Mouse (Mus musculus): ENCODE results near the gene Rbmx. TPM values are rescaled to one million over a fixed set of nuclear protein-coding genes. Genes with fewer than 3 reads are reported as not detected.

Gene Rbmx
- total and polyA plus RNA-seq, 2 experiments from 2014 or later: 54.7 to 67.5 TPM

- Histone ChIP-seq H3K9ac (replicated peaks; ENCODE audit: low read depth, low read length) (no peak overlapping the region), H3K4me2 (ENCODE audit: low read depth, low read length) (no peak overlapping the region), H3K27ac (ENCODE audit: low read depth) (no peak overlapping the region), H3K9me3 (replicated peaks; ENCODE audit: control insufficient read depth, low read length) (no peaks in the 10 kb centered on the region), H3K27me3 (ENCODE audit: control insufficient read depth, insufficient read depth, low read length) (no peaks in the 10 kb centered on the region), H3K4me1 (ENCODE audit: control insufficient read depth, insufficient read depth) (no peaks in the 10 kb centered on the region), H3K4me3 (ENCODE audit: low read depth, low read length) (no peak overlapping the region), H3K36me3 (replicated peaks; ENCODE audit: control insufficient read depth, insufficient read depth, low read length) (peaks cover 14% of the 10 kb centered on the region; the same call in 1 of the 2 replicates)
- TF ChIP-seq CTCF (IDR thresholded peaks at IDR 0.05; ENCODE audit: low read depth) (no peak), EP300 (IDR thresholded peaks at IDR 0.05; ENCODE audit: low read depth) (no peak)
- 87% methylated on average over 2 of the region's 2 CpGs for WGBS
- ATAC-seq (ENCODE audit: insufficient read depth, low read depth) (no peak), DNase-seq (ENCODE audit: low spot score) (no peak)
These were observed 19.3 kb downstream of the Rbmx start for GRCm38 (mm10) chrX:57373543-57373942.

GRCm38 (mm10) chrX:57372965-57373364, 19.9 kb downstream of the Rbmx start:
- H3K9ac ChIP-seq (replicated peaks; ENCODE audit: low read depth, low read length): no peak overlapping the region
- H3K4me2 ChIP-seq (ENCODE audit: low read depth, low read length): no peak overlapping the region
- 63% methylated on average over 4 of the region's 4 CpGs for whole genome bisulfite sequencing
- TF ChIP-seq CTCF (IDR thresholded peaks at IDR 0.05; ENCODE audit: low read depth) (no peak), EP300 (IDR thresholded peaks at IDR 0.05; ENCODE audit: low read depth) (no peak)
- no peaks in the 10 kb centered on the region for H3K27me3 ChIP-seq (ENCODE audit: control insufficient read depth, insufficient read depth, low read length)
- no peaks in the 10 kb centered on the region for H3K4me1 ChIP-seq (ENCODE audit: control insufficient read depth, insufficient read depth)
- H3K4me3 ChIP-seq (ENCODE audit: low read depth, low read length): no peak overlapping the region
- no peak for ATAC-seq (ENCODE audit: insufficient read depth, low read depth)
- no peak for DNase-seq (ENCODE audit: low spot score)
- H3K36me3 ChIP-seq (replicated peaks; ENCODE audit: control insufficient read depth, insufficient read depth, low read length): 0 out of 2 replicates have a peak, but pooled peaks cover 10% of the 10 kb centered on the region
- H3K9me3 ChIP-seq (replicated peaks; ENCODE audit: control insufficient read depth, low read length): no peaks in the 10 kb centered on the region
- no peak overlapping the region for H3K27ac ChIP-seq (ENCODE audit: low read depth)

- TF ChIP-seq EP300 (IDR thresholded peaks at IDR 0.05; ENCODE audit: low read depth) (no peak), CTCF (IDR thresholded peaks at IDR 0.05; ENCODE audit: low read depth) (no peak)
- no peak overlapping the region for H3K4me2 ChIP-seq (ENCODE audit: low read depth, low read length)
- no peak for ATAC-seq (ENCODE audit: insufficient read depth, low read depth)
- DNase-seq (ENCODE audit: low spot score): no peak
- H3K36me3 ChIP-seq (replicated peaks; ENCODE audit: control insufficient read depth, insufficient read depth, low read length): no peaks in the 10 kb centered on the region
- WGBS: 59% methylated on average over 2 of the region's 2 CpGs
- H3K9me3 ChIP-seq (replicated peaks; ENCODE audit: control insufficient read depth, low read length): no peaks in the 10 kb centered on the region
- no peak overlapping the region for H3K9ac ChIP-seq (replicated peaks; ENCODE audit: low read depth, low read length)
- H3K4me1 ChIP-seq (ENCODE audit: control insufficient read depth, insufficient read depth): no peaks in the 10 kb centered on the region
- H3K27ac ChIP-seq (ENCODE audit: low read depth): no peak overlapping the region
- H3K4me3 ChIP-seq (ENCODE audit: low read depth, low read length): no peak overlapping the region
- H3K27me3 ChIP-seq (ENCODE audit: control insufficient read depth, insufficient read depth, low read length): no peaks in the 10 kb centered on the region
These were observed 27.8 kb downstream of the Rbmx start for GRCm38 (mm10) chrX:57364891-57365569.

GRCm38 (mm10) chrX:57359316-57359715, 33.5 kb downstream of the Rbmx start:
- no peak overlapping the region for H3K4me3 ChIP-seq (ENCODE audit: low read depth, low read length)
- H3K27ac ChIP-seq (ENCODE audit: low read depth): no peak overlapping the region
- no peaks in the 10 kb centered on the region for H3K27me3 ChIP-seq (ENCODE audit: control insufficient read depth, insufficient read depth, low read length)
- no peaks in the 10 kb centered on the region for H3K4me1 ChIP-seq (ENCODE audit: control insufficient read depth, insufficient read depth)
- DNase-seq (ENCODE audit: low spot score): no peak
- no peak for TF ChIP-seq EP300 (IDR thresholded peaks at IDR 0.05; ENCODE audit: low read depth)
- TF ChIP-seq CTCF (IDR thresholded peaks at IDR 0.05; ENCODE audit: low read depth): no peak
- no peak overlapping the region for H3K4me2 ChIP-seq (ENCODE audit: low read depth, low read length)
- no peak for ATAC-seq (ENCODE audit: insufficient read depth, low read depth)
- no peaks in the 10 kb centered on the region for H3K36me3 ChIP-seq (replicated peaks; ENCODE audit: control insufficient read depth, insufficient read depth, low read length)
- no peaks in the 10 kb centered on the region for H3K9me3 ChIP-seq (replicated peaks; ENCODE audit: control insufficient read depth, low read length)
- 60% methylated on average over 1 of the region's 1 CpGs for WGBS
- H3K9ac ChIP-seq (replicated peaks; ENCODE audit: low read depth, low read length): no peak overlapping the region

- Histone ChIP-seq H3K9ac (replicated peaks; ENCODE audit: low read depth, low read length) (no peak overlapping the region), H3K27ac (ENCODE audit: low read depth) (peak overlapping the region; percentile 46; the same call in 1 of the 2 replicates), H3K9me3 (replicated peaks; ENCODE audit: control insufficient read depth, low read length) (no peaks in the 10 kb centered on the region), H3K4me3 (ENCODE audit: low read depth, low read length) (no peak overlapping the region), H3K36me3 (replicated peaks; ENCODE audit: control insufficient read depth, insufficient read depth, low read length) (no peaks in the 10 kb centered on the region), H3K27me3 (ENCODE audit: control insufficient read depth, insufficient read depth, low read length) (no peaks in the 10 kb centered on the region), H3K4me1 (ENCODE audit: control insufficient read depth, insufficient read depth) (no peaks in the 10 kb centered on the region), H3K4me2 (ENCODE audit: low read depth, low read length) (peak overlapping the region; percentile 40; the same call in 1 of the 2 replicates)
- TF ChIP-seq EP300 (IDR thresholded peaks at IDR 0.05; ENCODE audit: low read depth) (no peak), CTCF (IDR thresholded peaks at IDR 0.05; ENCODE audit: low read depth) (no peak)
- ATAC-seq (ENCODE audit: insufficient read depth, low read depth) (no peak), DNase-seq (ENCODE audit: low spot score) (peak; percentile 9)
- WGBS: 35% methylated on average over 4 of the region's 4 CpGs
These were observed 53.6 kb downstream of the Rbmx start for GRCm38 (mm10) chrX:57339220-57339619.
